Mouse (Mus musculus) E14TG2a.4 (cell line): ENCODE measurements at regions not wholly inside any gene's neighbourhood (a gene's known extent, or its start where the extent isn't known, plus 50 kb on each side); places are given as distances from the start of the nearest gene placed in this dataset.

Source experiments
- H3K27me3 ChIP-seq: 2 replicates; pipeline ENCODE4 v1.6.1; 2014; ENCODE audit warnings: low read length, control low read depth; ENCODE audit not compliant: insufficient read depth
- H3K36me3 ChIP-seq: 2 replicates; pipeline ENCODE4 v1.6.1; 2014; ENCODE audit warnings: low read length, control low read depth; ENCODE audit not compliant: insufficient read depth
- H3K4me1 ChIP-seq: replicated peaks from 2 replicates; pipeline ENCODE4 v1.6.1; 2014; ENCODE audit warnings: low read depth, low read length, control low read depth
- H3K4me3 ChIP-seq: replicated peaks from 2 replicates; pipeline ENCODE4 v1.5.1; 2014; ENCODE audit warnings: mild to moderate bottlenecking, low read length
- H3K9me3 ChIP-seq: 2 replicates; pipeline ENCODE4 v1.6.1; 2014; ENCODE audit warnings: low read length, control low read depth
- CTCF ChIP-seq: conservative IDR thresholded peaks from 2 replicates; pipeline ENCODE4 v1.5.1; 2014; ENCODE audit warnings: low read length
- NANOG ChIP-seq: IDR thresholded peaks from 2 replicates; pipeline ENCODE4 v1.6.1; 2014; ENCODE audit warnings: borderline replicate concordance, low read length, mixed read lengths
- POU5F1 ChIP-seq: IDR thresholded peaks from 2 replicates; pipeline ENCODE4 v1.6.1; 2014; ENCODE audit warnings: low read length, borderline replicate concordance

- no peak overlapping the region for H3K4me3 ChIP-seq
- TF ChIP-seq NANOG: no peak
- TF ChIP-seq CTCF: no peak
- no peak for TF ChIP-seq POU5F1
- H3K4me1 ChIP-seq: no peaks in the 10 kb centered on the region
- no peaks in the 10 kb centered on the region for H3K27me3 ChIP-seq
- no peaks in the 10 kb centered on the region for H3K36me3 ChIP-seq
- no peaks in the 10 kb centered on the region for H3K9me3 ChIP-seq
Observed at GRCm38 (mm10) chr8:42442786-42443185, 698.5 kb downstream of the Triml1 start.

GRCm38 (mm10) chr8:42402632-42403031, 738.7 kb downstream of the Triml1 start:
- Histone ChIP-seq H3K4me1 (no peaks in the 10 kb centered on the region), H3K9me3 (no peaks in the 10 kb centered on the region), H3K4me3 (no peak overlapping the region), H3K36me3 (no peaks in the 10 kb centered on the region), H3K27me3 (no peaks in the 10 kb centered on the region)
- TF ChIP-seq NANOG: no peak
- TF ChIP-seq POU5F1: no peak
- no peak for TF ChIP-seq CTCF

DNA sequence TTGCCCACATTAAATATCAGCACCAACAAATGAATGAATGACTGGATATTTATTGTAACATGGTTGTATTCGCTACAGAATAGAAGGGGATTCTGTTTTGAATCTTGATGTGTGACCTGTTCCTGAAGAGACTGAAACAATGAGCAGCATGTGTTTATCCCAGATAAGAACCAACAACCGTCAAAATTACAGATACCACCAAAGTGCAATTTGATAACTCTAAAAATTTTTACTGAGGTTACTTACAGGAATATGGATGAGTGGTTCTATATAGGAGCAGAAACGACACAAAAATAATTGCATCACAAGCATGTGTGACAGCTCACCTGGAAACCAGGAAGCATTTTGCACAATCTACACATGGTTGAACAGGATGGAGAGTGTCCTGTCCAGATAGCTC, 744.4 kb downstream of the Triml1 start:
- Histone ChIP-seq H3K36me3 (no peaks in the 10 kb centered on the region), H3K27me3 (no peaks in the 10 kb centered on the region), H3K9me3 (no peaks in the 10 kb centered on the region), H3K4me1 (no peaks in the 10 kb centered on the region), H3K4me3 (no peak overlapping the region)
- TF ChIP-seq POU5F1 (no peak), CTCF (no peak), NANOG (no peak)

DNA sequence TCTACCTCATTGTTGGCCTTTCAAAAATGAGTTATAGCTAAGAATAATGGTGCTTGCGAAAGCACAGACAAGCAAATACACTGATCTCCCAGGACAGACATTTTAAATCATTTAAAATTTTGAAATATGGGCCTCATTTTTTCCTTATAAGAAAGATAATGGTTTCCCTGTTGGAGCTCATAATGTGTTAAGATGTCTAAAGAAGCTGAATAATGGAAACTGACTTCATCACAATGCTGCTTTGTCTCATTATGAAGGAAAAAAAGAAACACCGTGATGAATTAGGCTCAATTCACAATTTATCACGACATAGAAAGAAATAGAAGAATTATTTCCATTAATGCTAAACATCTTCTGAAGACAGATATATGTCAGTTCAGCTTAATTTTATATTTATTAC, 752.5 kb downstream of the Triml1 start:
- no peak for TF ChIP-seq NANOG
- TF ChIP-seq CTCF: no peak
- no peak for TF ChIP-seq POU5F1
- Histone ChIP-seq H3K4me1 (no peaks in the 10 kb centered on the region), H3K36me3 (no peaks in the 10 kb centered on the region), H3K27me3 (no peaks in the 10 kb centered on the region), H3K4me3 (no peak overlapping the region), H3K9me3 (no peaks in the 10 kb centered on the region)

DNA sequence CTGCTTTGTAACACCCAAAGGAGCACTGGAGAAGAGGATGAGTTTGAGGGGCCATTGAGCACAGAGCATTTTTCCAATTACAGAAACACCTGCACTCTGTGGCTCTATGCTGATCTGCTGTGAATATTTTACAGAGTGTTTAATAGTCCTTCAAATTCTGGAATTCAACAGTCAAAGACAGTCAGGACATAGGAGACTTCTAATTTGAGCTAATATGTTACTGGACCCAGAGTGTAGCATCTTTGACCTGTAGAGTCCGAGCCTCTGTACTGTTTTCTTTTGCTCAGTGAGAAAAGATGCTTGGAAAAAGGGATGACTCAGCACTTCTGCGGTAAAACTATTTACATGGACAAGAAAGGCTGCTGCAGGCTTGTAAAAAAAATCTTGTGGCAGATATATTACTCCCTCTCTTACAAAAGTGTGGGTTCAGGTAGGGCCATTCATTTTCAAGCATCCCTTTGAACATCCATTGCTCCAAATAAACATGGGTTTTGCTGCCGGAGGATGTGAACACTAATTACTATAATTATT, 793.1 kb downstream of the Triml1 start:
- no peaks in the 10 kb centered on the region for H3K4me1 ChIP-seq
- TF ChIP-seq CTCF (no peak), POU5F1 (no peak), NANOG (no peak)
- no peaks in the 10 kb centered on the region for H3K27me3 ChIP-seq
- H3K4me3 ChIP-seq: no peak overlapping the region
- H3K36me3 ChIP-seq: no peaks in the 10 kb centered on the region
- no peaks in the 10 kb centered on the region for H3K9me3 ChIP-seq

DNA sequence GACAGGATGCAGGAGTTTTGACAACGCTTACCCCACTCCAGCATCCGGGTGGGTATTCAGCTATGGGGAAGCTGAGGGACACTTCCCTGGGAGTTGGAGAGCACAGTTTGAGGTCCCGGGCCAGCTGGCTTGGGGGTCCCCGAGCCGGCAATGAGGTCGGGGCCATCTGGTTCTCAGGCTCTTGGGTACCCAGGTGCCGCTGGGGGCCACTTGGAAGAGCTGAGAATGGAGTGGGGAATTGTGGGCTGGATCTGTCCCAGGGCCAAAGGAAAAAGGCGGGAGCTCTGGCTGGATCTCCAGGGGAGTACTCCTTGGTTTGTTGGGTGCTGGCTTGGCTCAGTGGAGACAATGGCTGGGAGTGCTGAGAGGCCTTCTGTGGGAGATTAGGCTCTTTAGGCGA, 806.6 kb downstream of the Triml1 start:
- TF ChIP-seq POU5F1: no peak
- no peak for TF ChIP-seq NANOG
- no peak for TF ChIP-seq CTCF
- no peaks in the 10 kb centered on the region for H3K36me3 ChIP-seq
- no peaks in the 10 kb centered on the region for H3K27me3 ChIP-seq
- H3K9me3 ChIP-seq: no peaks in the 10 kb centered on the region
- no peaks in the 10 kb centered on the region for H3K4me1 ChIP-seq
- no peak overlapping the region for H3K4me3 ChIP-seq

DNA sequence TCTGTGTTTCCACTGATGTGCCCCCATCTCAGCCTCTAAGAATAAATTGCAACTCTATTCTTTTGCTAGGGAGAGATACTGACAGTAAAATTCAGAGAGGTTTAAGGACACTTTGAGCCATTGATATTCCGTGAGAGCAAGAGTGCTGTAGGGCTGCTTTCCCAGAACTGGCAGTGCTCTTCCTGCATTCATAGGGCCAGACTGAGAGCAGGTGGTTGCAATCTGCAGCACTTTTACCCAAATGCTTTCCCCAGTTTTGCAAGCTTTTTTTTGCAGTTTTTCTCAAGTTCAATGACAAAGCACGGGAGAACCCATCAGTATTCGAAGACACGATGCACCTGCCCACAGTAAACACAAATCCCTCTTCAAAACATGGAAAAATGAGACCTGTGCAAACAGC, 816.6 kb downstream of the Triml1 start:
- no peaks in the 10 kb centered on the region for H3K27me3 ChIP-seq
- TF ChIP-seq POU5F1: no peak
- no peak for TF ChIP-seq CTCF
- TF ChIP-seq NANOG: no peak
- H3K4me1 ChIP-seq: no peaks in the 10 kb centered on the region
- H3K4me3 ChIP-seq: no peak overlapping the region
- no peaks in the 10 kb centered on the region for H3K36me3 ChIP-seq
- H3K9me3 ChIP-seq: peaks cover 11% of the 10 kb centered on the region; the same call in 1 of the 2 replicates

DNA sequence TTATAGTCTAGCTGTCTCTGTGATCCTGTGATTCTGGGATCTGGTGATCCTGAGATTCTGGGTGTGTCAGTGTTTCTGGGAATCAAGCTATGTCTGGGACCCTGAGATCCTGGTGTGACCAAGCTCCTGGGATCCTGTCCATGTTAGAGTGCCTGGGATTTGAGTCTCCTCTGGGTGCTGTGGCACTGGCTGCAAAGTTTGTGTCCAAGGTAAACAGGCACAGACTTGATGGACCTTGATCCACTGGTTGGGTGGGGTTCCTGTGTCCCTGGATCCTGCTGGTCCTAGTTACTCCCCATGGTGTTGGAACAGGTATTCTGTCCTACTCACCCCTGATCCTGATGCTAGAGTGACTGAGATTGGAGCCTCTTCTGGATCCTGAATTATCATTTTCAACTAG, 818.4 kb downstream of the Triml1 start:
- no peaks in the 10 kb centered on the region for H3K36me3 ChIP-seq
- no peak overlapping the region for H3K4me3 ChIP-seq
- H3K9me3 ChIP-seq: peaks cover 11% of the 10 kb centered on the region; the same call in 1 of the 2 replicates
- TF ChIP-seq POU5F1 (no peak), NANOG (no peak)
- H3K4me1 ChIP-seq: no peaks in the 10 kb centered on the region
- no peaks in the 10 kb centered on the region for H3K27me3 ChIP-seq

DNA sequence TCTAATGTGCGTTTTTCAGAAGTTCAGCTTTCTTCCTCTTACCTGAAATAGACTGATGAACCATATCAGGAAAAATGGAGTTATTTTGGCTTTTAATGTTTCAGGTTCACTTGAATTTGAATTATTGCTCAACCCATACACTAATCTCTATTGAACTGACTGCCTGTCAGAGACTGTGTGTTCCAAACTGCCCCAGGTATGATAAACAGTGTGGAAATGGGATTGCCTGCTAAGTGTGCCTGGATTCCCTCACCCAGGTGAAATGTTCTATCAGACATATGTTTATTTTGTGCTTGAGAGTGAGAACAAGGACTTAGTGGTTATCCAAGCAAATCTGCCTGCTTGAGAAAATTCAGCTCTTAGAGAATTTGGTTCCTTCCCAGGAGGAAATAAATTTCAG, 830.2 kb downstream of the Triml1 start:
- Histone ChIP-seq H3K4me3 (no peak overlapping the region), H3K9me3 (no peaks in the 10 kb centered on the region), H3K36me3 (no peaks in the 10 kb centered on the region), H3K4me1 (no peaks in the 10 kb centered on the region), H3K27me3 (no peaks in the 10 kb centered on the region)
- no peak for TF ChIP-seq NANOG
- TF ChIP-seq CTCF: no peak
- no peak for TF ChIP-seq POU5F1
